Mouse (Mus musculus): ENCODE data around the gene Myh3. TPM values are rescaled to one million over a fixed set of nuclear protein-coding genes. Genes with fewer than 3 reads are reported as not detected.

The Myh3 gene
- polyA plus RNA-seq, 1 experiment from 2014 or later, result 0.75 TPM

DNA sequence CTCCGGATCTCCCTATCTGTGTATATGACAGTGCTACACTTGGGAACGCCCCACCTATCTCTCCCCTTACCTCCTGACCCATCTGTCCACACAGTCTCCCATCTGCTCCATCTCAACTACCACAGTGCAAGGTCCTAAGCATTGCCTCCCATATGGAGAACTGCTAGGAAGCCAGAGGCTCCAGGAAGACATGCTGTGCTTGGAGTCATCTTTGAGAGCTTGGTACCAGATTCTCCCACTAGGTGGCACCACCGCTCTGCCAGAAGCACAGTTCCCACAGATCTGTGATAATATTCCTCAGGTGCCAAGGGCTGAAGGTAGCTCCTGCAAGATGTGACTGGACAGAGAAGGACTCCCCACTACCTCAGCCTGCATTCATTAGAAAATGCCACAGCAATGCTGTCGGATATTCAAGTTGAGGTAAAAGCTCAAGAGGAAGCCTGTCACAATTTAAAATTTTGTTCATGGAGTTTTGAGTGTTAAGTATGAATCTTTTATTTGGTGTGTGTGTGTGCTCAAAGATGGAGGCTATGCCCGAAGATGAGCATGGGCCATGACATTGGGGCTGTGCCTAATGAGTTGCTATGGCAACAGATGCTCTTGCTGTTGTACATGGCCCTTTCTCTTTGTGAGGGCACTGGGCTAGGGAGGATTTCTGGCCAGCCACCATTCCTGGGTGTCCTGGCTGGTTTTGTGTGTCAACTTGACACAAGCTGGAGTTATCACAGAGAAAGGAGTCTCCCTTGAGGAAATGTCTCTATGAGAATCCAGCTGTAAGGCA lies 32.3 kb downstream of the Myh3 start:
- WGBS, result 33% methylated on average over 5 of the region's 5 CpGs
- H3K27ac ChIP-seq (replicated peaks), result no peak overlapping the region
- H3K4me2 ChIP-seq (replicated peaks), result no peak overlapping the region
- no peak overlapping the region for H3K9ac ChIP-seq (replicated peaks)
- H3K27me3 ChIP-seq, result peaks cover 14% of the 10 kb centered on the region
- no peak overlapping the region for H3K4me3 ChIP-seq
- no peak for ATAC-seq (ENCODE audit: low FRiP score, low read depth)
- H3K9me3 ChIP-seq, result no peaks in the 10 kb centered on the region
- H3K4me1 ChIP-seq, result 0 out of 2 replicates have a peak, but pooled peaks cover 3% of the 10 kb centered on the region
- H3K36me3 ChIP-seq, result no peaks in the 10 kb centered on the region

DNA sequence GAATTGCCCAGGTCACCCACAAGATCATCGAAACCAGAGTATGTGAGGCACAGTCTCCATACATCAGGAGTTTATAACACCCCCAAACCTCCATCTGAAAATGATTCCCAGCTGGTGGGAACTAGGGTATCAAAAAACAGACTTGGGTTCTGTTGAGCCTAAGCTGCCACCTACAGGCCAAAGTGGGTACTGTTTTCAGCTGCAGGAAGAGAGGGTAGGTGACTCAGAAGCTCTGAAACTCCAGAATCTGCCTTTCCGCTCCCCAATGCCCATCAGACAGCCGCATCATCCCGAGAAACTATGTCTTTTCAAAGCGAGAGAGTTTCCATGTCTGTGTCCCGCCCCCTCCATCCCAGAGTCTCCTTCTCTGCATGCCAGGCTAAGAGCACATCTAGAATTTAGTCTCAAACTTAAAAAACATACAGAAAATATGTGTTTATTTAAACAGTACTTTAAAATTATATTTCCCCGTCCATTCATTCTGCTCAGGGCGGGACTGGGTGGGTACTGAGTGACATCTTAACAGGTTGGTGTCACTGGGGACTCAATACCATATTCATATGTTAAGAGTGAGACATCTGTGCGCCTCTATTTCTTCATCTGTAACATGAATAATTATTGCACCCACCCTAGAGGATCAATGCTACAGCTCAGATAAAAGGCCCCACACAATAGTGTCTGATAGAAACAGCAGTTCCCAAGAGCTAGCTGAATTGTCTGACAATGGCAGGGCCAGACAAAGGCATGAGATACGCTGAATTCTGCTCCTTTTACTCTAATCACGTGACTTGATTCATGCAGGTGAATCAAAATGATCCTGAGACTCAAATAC lies 34.1 kb downstream of the Myh3 start:
- peaks cover 14% of the 10 kb centered on the region for H3K27me3 ChIP-seq
- no peak overlapping the region for H3K4me3 ChIP-seq
- H3K4me1 ChIP-seq, result no peaks in the 10 kb centered on the region
- ATAC-seq (ENCODE audit: low FRiP score, low read depth), result peak; percentile 58; the same call in 1 of the 2 replicates
- H3K4me2 ChIP-seq (replicated peaks), result no peak overlapping the region
- 27% methylated on average over 11 of the region's 11 CpGs for WGBS
- no peaks in the 10 kb centered on the region for H3K36me3 ChIP-seq
- H3K9ac ChIP-seq (replicated peaks), result no peak overlapping the region
- H3K9me3 ChIP-seq, result no peaks in the 10 kb centered on the region
- no peak overlapping the region for H3K27ac ChIP-seq (replicated peaks)

DNA sequence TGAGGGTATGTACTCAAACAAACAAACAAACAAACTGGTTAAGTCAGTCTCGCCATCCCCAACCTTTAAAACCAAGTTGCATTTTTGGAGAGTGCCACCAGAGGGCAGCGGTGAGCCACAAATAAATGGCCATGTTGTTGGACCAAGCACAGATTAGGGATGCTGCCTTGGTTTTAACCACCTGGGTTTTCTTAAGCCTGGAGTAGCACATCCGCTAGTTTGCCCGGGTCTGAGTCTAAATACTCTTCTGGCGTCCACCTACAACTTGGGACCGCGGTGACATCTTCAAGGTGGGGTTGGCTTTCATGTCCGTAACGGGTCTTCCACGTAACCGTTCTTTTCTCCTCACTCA lies 34.7 kb downstream of the Myh3 start:
- no peak overlapping the region for H3K9ac ChIP-seq (replicated peaks)
- no peak overlapping the region for H3K4me2 ChIP-seq (replicated peaks)
- WGBS, result 43% methylated on average over 11 of the region's 11 CpGs
- H3K4me3 ChIP-seq, result no peak overlapping the region
- peaks cover 14% of the 10 kb centered on the region for H3K27me3 ChIP-seq
- no peaks in the 10 kb centered on the region for H3K36me3 ChIP-seq
- H3K4me1 ChIP-seq, result no peaks in the 10 kb centered on the region
- no peak overlapping the region for H3K27ac ChIP-seq (replicated peaks)
- 0 out of 2 replicates have a peak, but pooled peaks have one; percentile 34 for ATAC-seq (ENCODE audit: low FRiP score, low read depth)
- H3K9me3 ChIP-seq, result no peaks in the 10 kb centered on the region

DNA sequence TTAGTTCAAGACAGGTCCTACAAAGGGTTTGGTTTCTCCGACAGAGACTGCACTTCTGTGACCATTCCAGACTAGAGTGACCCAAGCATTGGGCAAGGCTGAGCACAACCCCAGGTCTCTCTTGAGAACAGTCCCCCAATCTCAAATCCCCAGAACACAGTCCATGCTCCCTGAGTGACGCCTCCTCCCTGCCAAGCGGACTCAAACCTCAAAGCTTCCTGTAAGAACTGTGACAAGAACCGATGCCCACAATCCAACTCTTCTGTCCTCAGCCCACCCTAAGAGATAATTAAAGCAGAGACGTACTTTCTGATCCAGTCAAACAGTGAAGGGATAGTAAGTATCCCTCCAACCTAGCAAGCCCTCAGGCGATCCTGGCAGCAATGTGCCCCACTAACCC lies 35.3 kb downstream of the Myh3 start:
- Histone ChIP-seq H3K36me3 (no peaks in the 10 kb centered on the region), H3K4me1 (no peaks in the 10 kb centered on the region), H3K9me3 (no peaks in the 10 kb centered on the region), H3K4me3 (no peak overlapping the region), H3K27ac (replicated peaks) (no peak overlapping the region), H3K27me3 (peaks cover 14% of the 10 kb centered on the region), H3K9ac (replicated peaks) (no peak overlapping the region), H3K4me2 (replicated peaks) (no peak overlapping the region)
- WGBS, result 93% methylated on average over 6 of the region's 6 CpGs
- no peak for ATAC-seq (ENCODE audit: low FRiP score, low read depth)

DNA sequence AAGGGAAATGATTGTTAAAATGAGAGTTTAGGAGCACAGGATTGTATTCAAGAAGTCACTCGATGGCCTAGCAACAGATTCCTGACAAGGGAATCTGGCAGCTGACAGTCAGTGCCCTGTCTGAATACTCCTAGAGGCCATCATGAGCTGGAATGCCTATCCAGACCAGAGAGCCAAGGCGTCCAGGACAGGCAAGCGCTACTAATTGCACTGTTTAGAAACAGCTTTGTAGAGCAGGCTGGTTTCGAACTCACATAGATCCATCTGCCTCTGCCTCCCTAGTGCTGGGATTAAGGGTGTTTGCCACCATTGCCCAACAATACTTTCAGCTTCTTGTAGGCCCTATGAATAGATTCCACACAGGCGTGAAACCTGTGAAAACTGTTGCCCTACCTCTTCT lies 36.2 kb downstream of the Myh3 start:
- peaks cover 14% of the 10 kb centered on the region for H3K27me3 ChIP-seq
- no peak overlapping the region for H3K4me2 ChIP-seq (replicated peaks)
- 97% methylated on average over 5 of the region's 5 CpGs for WGBS
- H3K9me3 ChIP-seq, result no peaks in the 10 kb centered on the region
- H3K4me1 ChIP-seq, result no peaks in the 10 kb centered on the region; the same call in 1 of the 2 replicates
- H3K4me3 ChIP-seq, result no peak overlapping the region
- H3K27ac ChIP-seq (replicated peaks), result no peak overlapping the region
- H3K9ac ChIP-seq (replicated peaks), result no peak overlapping the region
- no peak for ATAC-seq (ENCODE audit: low FRiP score, low read depth)
- H3K36me3 ChIP-seq, result no peaks in the 10 kb centered on the region

DNA sequence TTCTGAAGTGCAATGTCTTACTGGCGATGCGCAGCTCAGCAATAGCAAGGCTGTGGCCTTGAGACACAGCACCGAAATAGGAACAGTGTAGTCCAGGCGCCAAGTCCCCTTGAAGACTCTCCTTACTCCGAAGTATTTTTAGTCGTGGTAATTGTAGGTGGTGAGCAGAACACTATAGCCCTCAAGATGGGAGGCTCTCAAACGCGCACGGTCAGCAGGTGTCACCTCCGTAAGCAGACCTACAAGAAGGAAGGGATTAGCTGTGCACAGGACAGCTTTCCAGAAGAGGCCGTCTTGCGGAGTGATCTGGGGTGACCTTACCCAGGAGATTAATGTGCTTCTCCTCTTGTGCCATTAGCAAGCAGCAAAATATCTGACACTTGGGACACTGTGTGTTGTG lies 36.8 kb downstream of the Myh3 start:
- peaks cover 14% of the 10 kb centered on the region; the same call in 1 of the 2 replicates for H3K27me3 ChIP-seq
- no peak overlapping the region for H3K4me3 ChIP-seq
- no peak overlapping the region for H3K27ac ChIP-seq (replicated peaks)
- ATAC-seq (ENCODE audit: low FRiP score, low read depth), result no peak
- 89% methylated on average over 12 of the region's 12 CpGs for WGBS
- no peaks in the 10 kb centered on the region; the same call in 1 of the 2 replicates for H3K4me1 ChIP-seq
- no peaks in the 10 kb centered on the region for H3K9me3 ChIP-seq
- H3K36me3 ChIP-seq, result no peaks in the 10 kb centered on the region
- no peak overlapping the region for H3K4me2 ChIP-seq (replicated peaks)
- H3K9ac ChIP-seq (replicated peaks), result no peak overlapping the region

DNA sequence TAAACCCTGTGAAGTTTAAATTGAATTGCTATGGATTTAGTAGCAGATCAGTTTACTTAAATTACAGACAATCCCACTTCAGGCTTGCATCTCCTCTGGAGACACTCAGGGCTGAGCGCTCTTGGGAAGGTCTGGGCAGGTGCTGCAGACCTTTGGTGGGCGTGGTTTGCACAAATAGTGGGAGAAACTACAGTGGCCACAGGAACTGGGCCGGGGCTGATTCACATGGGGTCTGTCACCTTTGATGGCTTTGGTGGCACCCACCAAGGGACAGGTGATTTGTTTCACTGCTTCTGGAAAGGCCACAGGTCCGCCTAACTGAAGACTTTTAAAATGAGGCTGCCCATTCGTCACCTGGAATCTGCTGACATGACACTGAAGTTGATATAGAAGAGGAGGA lies 38.6 kb downstream of the Myh3 start:
- no peak for ATAC-seq (ENCODE audit: low FRiP score, low read depth)
- no peak overlapping the region for H3K27ac ChIP-seq (replicated peaks)
- no peaks in the 10 kb centered on the region; the same call in 1 of the 2 replicates for H3K4me1 ChIP-seq

DNA sequence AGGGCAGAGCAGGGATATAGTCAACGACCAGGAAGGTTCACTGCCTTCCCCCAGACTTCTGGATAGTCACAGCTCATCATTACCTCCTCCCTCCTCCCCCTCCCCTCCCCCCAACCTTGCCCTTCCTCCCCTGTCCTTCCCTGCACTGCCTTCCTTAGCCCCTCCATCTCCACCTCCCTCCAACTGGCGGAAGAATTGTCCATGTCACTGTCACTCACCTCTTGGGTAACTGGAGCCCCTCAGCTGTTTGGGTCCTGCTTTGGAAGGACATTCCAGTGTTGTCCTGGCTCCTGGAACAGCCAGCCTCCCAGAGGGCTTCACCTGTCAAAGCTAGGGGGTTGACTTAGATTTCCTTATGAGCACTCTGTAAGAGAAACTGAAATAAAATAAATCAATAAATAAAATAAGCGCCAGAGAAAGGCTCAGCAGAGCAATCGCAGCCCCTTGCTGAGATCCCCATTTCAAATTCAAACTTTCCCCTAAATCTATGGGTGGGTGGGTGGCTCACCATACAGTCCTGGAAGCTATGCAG lies 41.5 kb downstream of the Myh3 start:
- no peak for ATAC-seq (ENCODE audit: low FRiP score, low read depth)
- Histone ChIP-seq H3K36me3 (no peaks in the 10 kb centered on the region), H3K27ac (replicated peaks) (no peak overlapping the region), H3K27me3 (no peaks in the 10 kb centered on the region), H3K4me2 (replicated peaks) (no peak overlapping the region), H3K9ac (replicated peaks) (no peak overlapping the region), H3K4me3 (no peak overlapping the region), H3K9me3 (no peaks in the 10 kb centered on the region), H3K4me1 (no peaks in the 10 kb centered on the region; the same call in 1 of the 2 replicates)
- WGBS, result 43% methylated on average over 4 of the region's 4 CpGs

More for the DNA sequence above, 38.6 kb downstream of the Myh3 start:
- Histone ChIP-seq H3K36me3 (no peaks in the 10 kb centered on the region), H3K9me3 (no peaks in the 10 kb centered on the region), H3K9ac (replicated peaks) (no peak overlapping the region), H3K27me3 (no peaks in the 10 kb centered on the region), H3K4me3 (no peak overlapping the region), H3K4me2 (replicated peaks) (no peak overlapping the region)
- WGBS, result 91% methylated on average over 5 of the region's 5 CpGs

DNA sequence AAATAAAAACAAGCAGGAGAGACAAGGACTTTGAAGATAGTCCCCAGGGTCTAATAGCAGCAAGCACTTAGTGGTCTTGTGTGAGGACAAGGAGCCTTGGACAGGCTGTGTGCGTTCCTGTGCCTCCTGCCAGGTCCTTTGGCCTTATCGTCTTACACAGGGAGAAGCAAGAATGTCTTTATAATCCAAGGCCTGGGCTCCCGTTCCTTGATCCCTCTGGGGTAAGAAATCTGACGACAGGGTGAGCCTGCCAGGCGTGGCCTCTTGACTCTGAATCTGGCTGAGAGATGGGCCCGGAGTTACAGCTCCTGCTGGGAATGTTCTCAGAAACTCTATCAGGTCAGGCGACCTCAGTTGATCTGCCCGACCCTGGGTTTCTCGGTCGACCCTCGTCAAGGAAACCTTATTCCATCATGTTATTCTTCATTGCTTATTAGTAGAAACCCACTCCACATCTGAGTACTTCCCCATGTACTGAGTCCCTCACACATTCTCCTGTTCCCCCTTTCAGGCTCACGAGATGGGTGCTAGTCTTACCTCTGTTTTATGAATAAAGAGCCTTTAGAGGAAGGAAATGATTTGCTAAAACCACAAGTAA lies 42.7 kb downstream of the Myh3 start:
- ATAC-seq (ENCODE audit: low FRiP score, low read depth), result no peak
- no peaks in the 10 kb centered on the region for H3K9me3 ChIP-seq
- no peak overlapping the region for H3K4me3 ChIP-seq
- H3K4me2 ChIP-seq (replicated peaks), result no peak overlapping the region
- H3K9ac ChIP-seq (replicated peaks), result no peak overlapping the region
- no peaks in the 10 kb centered on the region for H3K27me3 ChIP-seq
- H3K4me1 ChIP-seq, result no peaks in the 10 kb centered on the region; the same call in 1 of the 2 replicates
- WGBS, result 52% methylated on average over 12 of the region's 12 CpGs
- H3K27ac ChIP-seq (replicated peaks), result no peak overlapping the region
- no peaks in the 10 kb centered on the region for H3K36me3 ChIP-seq

DNA sequence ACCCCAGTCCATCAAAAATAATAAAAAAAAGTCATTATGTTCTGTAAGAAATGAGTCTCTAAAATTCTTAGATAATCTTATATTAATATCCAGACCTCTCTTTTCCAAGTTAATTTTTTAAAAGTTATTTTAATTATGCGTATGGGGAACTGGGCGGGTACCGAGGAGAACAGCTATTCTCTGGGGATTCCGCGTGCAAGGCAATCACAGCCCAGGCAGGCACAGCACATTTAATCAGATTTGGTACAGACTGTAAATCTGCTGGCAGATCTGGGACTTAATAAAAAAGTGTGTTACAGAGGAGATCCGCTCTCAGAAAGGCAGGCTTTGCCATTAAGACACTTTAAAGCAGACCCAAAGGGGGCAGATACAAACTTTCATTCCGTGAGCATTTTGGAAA lies 46.8 kb downstream of the Myh3 start:
- Histone ChIP-seq H3K27me3 (no peaks in the 10 kb centered on the region), H3K27ac (replicated peaks) (no peak overlapping the region), H3K9ac (replicated peaks) (no peak overlapping the region), H3K9me3 (no peaks in the 10 kb centered on the region), H3K4me1 (no peaks in the 10 kb centered on the region; the same call in 1 of the 2 replicates), H3K4me3 (no peak overlapping the region), H3K4me2 (replicated peaks) (no peak overlapping the region), H3K36me3 (no peaks in the 10 kb centered on the region)
- no peak for ATAC-seq (ENCODE audit: low FRiP score, low read depth)
- 71% methylated on average over 7 of the region's 7 CpGs for WGBS

DNA sequence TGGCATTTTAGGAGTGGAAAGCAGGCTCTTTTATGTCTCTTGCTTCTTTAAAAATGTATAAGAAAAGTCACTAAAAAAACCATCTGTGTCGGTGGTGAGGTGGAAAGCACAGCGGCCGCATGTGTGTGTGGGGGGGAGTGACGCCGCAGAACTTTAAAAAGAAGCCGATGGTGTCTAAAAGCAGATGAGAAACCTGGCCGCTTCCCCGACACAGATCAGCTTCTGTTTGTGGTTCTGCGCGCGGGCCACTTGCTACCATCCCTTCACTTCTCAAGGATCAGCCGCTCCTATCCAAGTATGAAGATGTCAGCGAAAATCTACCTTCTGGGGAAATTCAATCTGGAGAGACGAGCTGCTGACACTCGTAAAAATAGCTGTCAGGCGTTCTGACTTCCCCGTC lies 47.3 kb downstream of the Myh3 start:
- Histone ChIP-seq H3K9me3 (no peaks in the 10 kb centered on the region), H3K4me2 (replicated peaks) (no peak overlapping the region), H3K4me3 (no peak overlapping the region), H3K9ac (replicated peaks) (no peak overlapping the region), H3K27me3 (no peaks in the 10 kb centered on the region), H3K36me3 (no peaks in the 10 kb centered on the region), H3K4me1 (no peaks in the 10 kb centered on the region; the same call in 1 of the 2 replicates), H3K27ac (replicated peaks) (no peak overlapping the region)
- WGBS, result 80% methylated on average over 17 of the region's 17 CpGs
- no peak for ATAC-seq (ENCODE audit: low FRiP score, low read depth)

DNA sequence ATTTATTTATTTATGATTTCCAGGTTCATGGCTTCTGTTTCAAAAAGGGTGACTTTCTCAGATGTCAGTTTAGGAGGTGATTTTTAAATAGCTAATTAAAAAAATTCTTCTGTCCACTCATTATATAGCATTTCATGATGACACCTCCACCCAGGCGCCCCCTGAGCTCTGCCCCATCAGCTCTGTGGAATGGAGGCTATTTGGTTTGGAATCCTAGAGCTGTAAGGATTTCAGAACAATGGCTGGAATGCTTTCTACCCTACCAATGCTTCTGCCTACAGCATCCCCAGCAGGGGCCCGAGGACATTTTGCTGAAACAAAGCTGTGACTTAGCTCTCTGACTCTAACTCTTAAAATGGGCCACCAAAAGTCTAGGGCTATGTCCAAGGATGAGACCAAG lies 55.4 kb downstream of the Myh3 start:
- H3K4me1 ChIP-seq, result no peaks in the 10 kb centered on the region; the same call in 1 of the 2 replicates
- no peaks in the 10 kb centered on the region for H3K9me3 ChIP-seq
- H3K27ac ChIP-seq (replicated peaks), result no peak overlapping the region
- H3K9ac ChIP-seq (replicated peaks), result no peak overlapping the region
- H3K27me3 ChIP-seq, result no peaks in the 10 kb centered on the region
- WGBS, result 78% methylated on average over 2 of the region's 2 CpGs
- H3K4me3 ChIP-seq, result no peak overlapping the region
- no peak overlapping the region for H3K4me2 ChIP-seq (replicated peaks)
- ATAC-seq (ENCODE audit: low FRiP score, low read depth), result no peak
- no peaks in the 10 kb centered on the region for H3K36me3 ChIP-seq
